Mouse (Mus musculus): ENCODE measurements at regions not wholly inside any gene's neighbourhood (a gene's known extent, or its start where the extent isn't known, plus 50 kb on each side); places are given as distances from the start of the nearest gene placed in this dataset.

- H3K27ac ChIP-seq (ENCODE audit: insufficient read depth, low read length) = no peak overlapping the region
- no peak overlapping the region for H3K4me3 ChIP-seq (ENCODE audit: insufficient read depth, low read length)
- 0 out of 2 replicates have a peak, but pooled peaks cover 2% of the 10 kb centered on the region for H3K4me1 ChIP-seq (ENCODE audit: control insufficient read depth, insufficient read depth, low read length)
- TF ChIP-seq CTCF (IDR thresholded peaks at IDR 0.05; ENCODE audit: extremely low read depth, insufficient read depth, low read length) (no peak), POLR2A (IDR thresholded peaks at IDR 0.05; ENCODE audit: extremely low read depth, insufficient read depth, low read length) (no peak)
Measured at GRCm38 (mm10) chr19:36213461-36213860, 93.6 kb upstream of the Ankrd1 start.

DNA sequence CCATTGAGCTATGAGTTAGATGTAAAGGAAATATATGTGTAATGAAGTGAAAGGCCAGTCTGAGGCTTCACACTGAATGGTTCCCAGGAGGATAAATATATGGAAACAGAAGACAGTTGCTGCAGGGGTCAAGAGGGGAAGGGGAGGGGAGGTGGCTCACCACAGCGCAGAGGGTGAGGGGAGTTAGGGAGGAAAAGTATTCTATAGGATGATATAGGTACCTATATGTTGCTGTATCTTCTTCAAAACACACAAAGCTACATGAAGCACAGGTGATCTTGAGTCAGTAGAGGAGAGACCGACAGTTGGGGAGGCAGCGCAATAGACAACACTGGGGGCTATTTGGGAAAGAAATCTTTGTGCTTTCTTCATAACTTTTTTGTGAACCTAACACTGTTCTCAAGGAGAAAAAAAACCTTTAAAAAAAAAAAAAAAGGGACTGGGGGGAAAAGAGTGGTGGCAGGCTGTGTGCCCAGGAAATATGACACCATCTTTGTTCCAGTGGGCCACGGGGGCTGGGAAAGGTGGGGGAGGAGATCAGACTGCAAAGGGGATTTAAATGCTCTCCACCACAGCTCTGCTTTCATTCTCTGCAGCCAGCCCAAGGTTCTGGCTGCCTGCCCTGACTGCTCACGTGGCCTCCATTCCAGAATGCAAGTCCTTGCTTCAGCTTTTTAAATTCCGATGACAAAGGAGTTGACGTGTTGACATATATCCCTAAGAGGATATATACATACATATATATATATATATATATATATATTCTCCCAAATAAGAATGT lies 94.5 kb upstream of the Ankrd1 start:
- no peak overlapping the region for H3K4me3 ChIP-seq (ENCODE audit: insufficient read depth, low read length)
- no peak overlapping the region for H3K27ac ChIP-seq (ENCODE audit: insufficient read depth, low read length)
- TF ChIP-seq CTCF (IDR thresholded peaks at IDR 0.05; ENCODE audit: extremely low read depth, insufficient read depth, low read length) = no peak
- no peak for TF ChIP-seq POLR2A (IDR thresholded peaks at IDR 0.05; ENCODE audit: extremely low read depth, insufficient read depth, low read length)
- 0 out of 2 replicates have a peak, but pooled peaks cover 2% of the 10 kb centered on the region for H3K4me1 ChIP-seq (ENCODE audit: control insufficient read depth, insufficient read depth, low read length)

- Histone ChIP-seq H3K4me3 (ENCODE audit: insufficient read depth, low read length) (no peak overlapping the region), H3K4me1 (ENCODE audit: control insufficient read depth, insufficient read depth, low read length) (0 out of 2 replicates have a peak, but pooled peaks cover 2% of the 10 kb centered on the region), H3K27ac (ENCODE audit: insufficient read depth, low read length) (no peak overlapping the region)
- TF ChIP-seq CTCF (IDR thresholded peaks at IDR 0.05; ENCODE audit: extremely low read depth, insufficient read depth, low read length) (no peak), POLR2A (IDR thresholded peaks at IDR 0.05; ENCODE audit: extremely low read depth, insufficient read depth, low read length) (no peak)
Measured at GRCm38 (mm10) chr19:36217177-36217576, 97.3 kb upstream of the Ankrd1 start.

- Histone ChIP-seq H3K27ac (ENCODE audit: insufficient read depth, low read length) (no peak overlapping the region), H3K4me3 (ENCODE audit: insufficient read depth, low read length) (no peak overlapping the region), H3K4me1 (ENCODE audit: control insufficient read depth, insufficient read depth, low read length) (0 out of 2 replicates have a peak, but pooled peaks cover 2% of the 10 kb centered on the region)
- TF ChIP-seq POLR2A (IDR thresholded peaks at IDR 0.05; ENCODE audit: extremely low read depth, insufficient read depth, low read length) (no peak), CTCF (IDR thresholded peaks at IDR 0.05; ENCODE audit: extremely low read depth, insufficient read depth, low read length) (no peak)
Measured at GRCm38 (mm10) chr19:36217605-36218004, 97.7 kb upstream of the Ankrd1 start.

- no peak overlapping the region for H3K27ac ChIP-seq (ENCODE audit: insufficient read depth, low read length)
- TF ChIP-seq CTCF (IDR thresholded peaks at IDR 0.05; ENCODE audit: extremely low read depth, insufficient read depth, low read length) (no peak), POLR2A (IDR thresholded peaks at IDR 0.05; ENCODE audit: extremely low read depth, insufficient read depth, low read length) (no peak)
- no peak overlapping the region for H3K4me3 ChIP-seq (ENCODE audit: insufficient read depth, low read length)
- no peaks in the 10 kb centered on the region for H3K4me1 ChIP-seq (ENCODE audit: control insufficient read depth, insufficient read depth, low read length)
Measured at GRCm38 (mm10) chr19:36218921-36219320, 99.0 kb upstream of the Ankrd1 start.

- no peak for TF ChIP-seq POLR2A (IDR thresholded peaks at IDR 0.05; ENCODE audit: extremely low read depth, insufficient read depth, low read length)
- TF ChIP-seq CTCF (IDR thresholded peaks at IDR 0.05; ENCODE audit: extremely low read depth, insufficient read depth, low read length) = no peak
- Histone ChIP-seq H3K27ac (ENCODE audit: insufficient read depth, low read length) (no peak overlapping the region), H3K4me3 (ENCODE audit: insufficient read depth, low read length) (no peak overlapping the region), H3K4me1 (ENCODE audit: control insufficient read depth, insufficient read depth, low read length) (no peaks in the 10 kb centered on the region)
Measured at GRCm38 (mm10) chr19:36221104-36221503, 101.2 kb upstream of the Ankrd1 start.

GRCm38 (mm10) chr19:36221596-36221995 lies 101.7 kb upstream of the Ankrd1 start:
- TF ChIP-seq CTCF (IDR thresholded peaks at IDR 0.05; ENCODE audit: extremely low read depth, insufficient read depth, low read length) (no peak), POLR2A (IDR thresholded peaks at IDR 0.05; ENCODE audit: extremely low read depth, insufficient read depth, low read length) (no peak)
- no peak overlapping the region for H3K4me3 ChIP-seq (ENCODE audit: insufficient read depth, low read length)
- H3K27ac ChIP-seq (ENCODE audit: insufficient read depth, low read length) = no peak overlapping the region
- H3K4me1 ChIP-seq (ENCODE audit: control insufficient read depth, insufficient read depth, low read length) = no peaks in the 10 kb centered on the region

DNA sequence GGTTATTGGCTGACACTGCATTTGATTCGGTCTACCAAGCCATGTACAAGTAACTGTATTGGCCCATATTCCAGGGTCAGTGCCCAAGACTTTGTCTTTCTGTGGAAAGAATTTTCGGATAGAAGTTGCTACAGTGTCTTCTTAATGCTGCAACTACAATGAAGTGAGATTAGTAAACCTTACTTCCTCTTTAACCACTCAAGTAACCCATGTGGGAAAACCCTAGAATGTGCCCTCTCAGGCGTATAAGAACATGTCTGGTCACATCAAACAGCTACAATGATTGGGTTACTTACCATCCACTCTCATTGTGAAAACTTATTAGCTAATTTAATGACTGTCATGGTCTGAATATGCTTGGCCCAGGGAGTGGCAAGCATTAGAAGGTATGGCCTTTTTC lies 102.3 kb upstream of the Ankrd1 start:
- Histone ChIP-seq H3K4me3 (ENCODE audit: insufficient read depth, low read length) (no peak overlapping the region), H3K27ac (ENCODE audit: insufficient read depth, low read length) (no peak overlapping the region), H3K4me1 (ENCODE audit: control insufficient read depth, insufficient read depth, low read length) (no peaks in the 10 kb centered on the region)
- no peak for TF ChIP-seq CTCF (IDR thresholded peaks at IDR 0.05; ENCODE audit: extremely low read depth, insufficient read depth, low read length)
- TF ChIP-seq POLR2A (IDR thresholded peaks at IDR 0.05; ENCODE audit: extremely low read depth, insufficient read depth, low read length) = no peak

DNA sequence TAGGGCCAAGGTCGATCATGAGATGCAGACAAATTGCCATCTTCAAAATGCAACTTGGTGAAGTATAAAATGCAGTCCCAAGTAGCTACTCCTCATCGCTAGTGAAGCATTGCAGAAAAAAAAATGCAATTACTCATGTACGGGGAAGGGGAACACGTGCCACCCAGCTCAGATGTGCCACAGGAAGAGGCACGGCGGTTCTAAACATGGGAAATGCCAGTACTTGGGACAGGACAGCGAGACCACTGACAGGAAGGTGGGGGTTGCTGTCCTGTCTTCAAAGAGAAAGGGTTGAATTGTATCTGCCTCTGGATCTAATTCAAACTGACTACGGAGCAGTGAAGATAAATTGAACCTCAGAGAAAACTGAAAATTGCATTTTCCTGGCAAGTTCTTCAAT lies 104.6 kb upstream of the Ankrd1 start:
- Histone ChIP-seq H3K4me3 (ENCODE audit: insufficient read depth, low read length) (no peak overlapping the region), H3K27ac (ENCODE audit: insufficient read depth, low read length) (no peak overlapping the region), H3K4me1 (ENCODE audit: control insufficient read depth, insufficient read depth, low read length) (no peaks in the 10 kb centered on the region)
- TF ChIP-seq CTCF (IDR thresholded peaks at IDR 0.05; ENCODE audit: extremely low read depth, insufficient read depth, low read length) = no peak
- no peak for TF ChIP-seq POLR2A (IDR thresholded peaks at IDR 0.05; ENCODE audit: extremely low read depth, insufficient read depth, low read length)

GRCm38 (mm10) chr19:36225612-36226011 lies 105.7 kb upstream of the Ankrd1 start:
- TF ChIP-seq CTCF (IDR thresholded peaks at IDR 0.05; ENCODE audit: extremely low read depth, insufficient read depth, low read length) (no peak), POLR2A (IDR thresholded peaks at IDR 0.05; ENCODE audit: extremely low read depth, insufficient read depth, low read length) (no peak)
- Histone ChIP-seq H3K27ac (ENCODE audit: insufficient read depth, low read length) (no peak overlapping the region), H3K4me3 (ENCODE audit: insufficient read depth, low read length) (no peak overlapping the region), H3K4me1 (ENCODE audit: control insufficient read depth, insufficient read depth, low read length) (no peaks in the 10 kb centered on the region)
